Mouse (Mus musculus): ENCODE results near the gene Phf21a. TPM values are rescaled to one million over a fixed set of nuclear protein-coding genes. Genes with fewer than 3 reads are reported as not detected.

Phf21a gene
- polyA plus RNA-seq, 2 experiments, result 1.8 to 4.7 TPM

DNA sequence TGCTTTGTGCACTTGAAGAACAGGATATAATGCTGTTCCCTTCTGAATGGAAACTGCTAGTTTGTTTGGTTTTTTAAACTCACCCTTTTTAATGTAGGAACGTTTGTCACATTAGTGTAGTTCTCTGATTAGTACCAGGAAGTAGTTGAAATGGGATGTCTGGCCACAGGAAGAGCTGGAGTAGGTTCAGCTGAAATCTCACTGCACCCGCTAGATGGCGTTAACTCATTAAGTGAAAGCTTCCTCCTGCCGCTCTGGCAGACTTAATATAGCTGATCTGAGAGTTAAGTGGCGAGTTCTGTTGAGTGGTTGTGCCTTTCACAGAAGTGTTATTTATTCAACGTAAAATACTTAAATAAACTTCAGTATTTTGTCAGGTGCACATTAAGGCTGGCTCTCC, 203.5 kb downstream of the Phf21a start:
- Histone ChIP-seq H3K9me3 (ENCODE audit: control insufficient read depth, low read length) (no peaks in the 10 kb centered on the region), H3K27me3 (ENCODE audit: control insufficient read depth, insufficient read depth, low read length) (no peaks in the 10 kb centered on the region), H3K36me3 (replicated peaks; ENCODE audit: control insufficient read depth, insufficient read depth, low read depth) (no peaks in the 10 kb centered on the region), H3K27ac (no peak overlapping the region), H3K4me2 (ENCODE audit: low read depth) (no peak overlapping the region), H3K9ac (replicated peaks) (no peak overlapping the region), H3K4me3 (ENCODE audit: insufficient read depth in 1 of 2, low read depth in 2 of 2, low read length in 2 of 2) (no peak overlapping the region), H3K4me1 (replicated peaks; ENCODE audit: control insufficient read depth in 2 of 2, insufficient read depth in 2 of 2, low read length in 1 of 2) (no peaks in the 10 kb centered on the region)
- TF ChIP-seq EP300 (IDR thresholded peaks at IDR 0.05; ENCODE audit: low read depth), result no peak
- peak; percentile 66 for TF ChIP-seq CTCF (IDR thresholded peaks at IDR 0.05; ENCODE audit: low read depth)
- WGBS (ENCODE audit: insufficient replicate concordance), result 2% methylated on average over 6 of the region's 6 CpGs
- DNase-seq (ENCODE audit: low read depth in 3 of 3, low spot score in 3 of 3) (peak; percentile 50 to 63 (median 59)), ATAC-seq (ENCODE audit: insufficient read depth) (no peak)

DNA sequence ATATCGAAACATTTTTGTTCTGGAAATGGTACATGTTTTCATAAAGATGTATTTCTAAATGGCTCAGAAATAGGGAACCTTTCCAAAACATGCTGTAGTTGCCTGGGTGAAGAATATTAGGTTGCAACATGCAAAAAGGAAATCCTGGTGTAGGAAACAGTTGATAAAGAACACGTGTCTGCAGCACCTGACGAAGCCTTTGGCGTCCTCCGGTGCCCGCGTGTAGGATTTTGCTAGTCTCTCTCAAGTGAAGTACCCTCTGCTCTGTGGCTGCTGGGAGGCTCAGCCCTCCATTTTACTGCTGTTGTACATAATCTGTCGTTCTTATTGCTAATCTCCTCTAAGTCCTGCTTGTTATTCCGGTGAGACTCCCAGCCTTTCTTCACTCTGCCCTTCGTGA, 207.0 kb downstream of the Phf21a start:
- H3K4me1 ChIP-seq (replicated peaks; ENCODE audit: control insufficient read depth in 2 of 2, insufficient read depth in 2 of 2, low read length in 1 of 2), result no peaks in the 10 kb centered on the region; a peak in 2 of 4 replicates
- H3K9me3 ChIP-seq (ENCODE audit: control insufficient read depth, low read length), result no peaks in the 10 kb centered on the region
- H3K36me3 ChIP-seq (replicated peaks; ENCODE audit: control insufficient read depth, insufficient read depth, low read depth), result no peaks in the 10 kb centered on the region
- no peak overlapping the region for H3K9ac ChIP-seq (replicated peaks)
- no peaks in the 10 kb centered on the region for H3K27me3 ChIP-seq (ENCODE audit: control insufficient read depth, insufficient read depth, low read length)
- no peak overlapping the region for H3K4me3 ChIP-seq (ENCODE audit: insufficient read depth in 1 of 2, low read depth in 2 of 2, low read length in 2 of 2)
- H3K27ac ChIP-seq, result no peak overlapping the region
- no peak for TF ChIP-seq EP300 (IDR thresholded peaks at IDR 0.05; ENCODE audit: low read depth)
- no peak for TF ChIP-seq CTCF (IDR thresholded peaks at IDR 0.05; ENCODE audit: low read depth)
- no peak overlapping the region for H3K4me2 ChIP-seq (ENCODE audit: low read depth)
- ATAC-seq (ENCODE audit: insufficient read depth) (no peak), DNase-seq (ENCODE audit: low read depth in 3 of 3, low spot score in 3 of 3) (no peak)
- 55% methylated on average over 10 of the region's 10 CpGs for WGBS (ENCODE audit: insufficient replicate concordance)

DNA sequence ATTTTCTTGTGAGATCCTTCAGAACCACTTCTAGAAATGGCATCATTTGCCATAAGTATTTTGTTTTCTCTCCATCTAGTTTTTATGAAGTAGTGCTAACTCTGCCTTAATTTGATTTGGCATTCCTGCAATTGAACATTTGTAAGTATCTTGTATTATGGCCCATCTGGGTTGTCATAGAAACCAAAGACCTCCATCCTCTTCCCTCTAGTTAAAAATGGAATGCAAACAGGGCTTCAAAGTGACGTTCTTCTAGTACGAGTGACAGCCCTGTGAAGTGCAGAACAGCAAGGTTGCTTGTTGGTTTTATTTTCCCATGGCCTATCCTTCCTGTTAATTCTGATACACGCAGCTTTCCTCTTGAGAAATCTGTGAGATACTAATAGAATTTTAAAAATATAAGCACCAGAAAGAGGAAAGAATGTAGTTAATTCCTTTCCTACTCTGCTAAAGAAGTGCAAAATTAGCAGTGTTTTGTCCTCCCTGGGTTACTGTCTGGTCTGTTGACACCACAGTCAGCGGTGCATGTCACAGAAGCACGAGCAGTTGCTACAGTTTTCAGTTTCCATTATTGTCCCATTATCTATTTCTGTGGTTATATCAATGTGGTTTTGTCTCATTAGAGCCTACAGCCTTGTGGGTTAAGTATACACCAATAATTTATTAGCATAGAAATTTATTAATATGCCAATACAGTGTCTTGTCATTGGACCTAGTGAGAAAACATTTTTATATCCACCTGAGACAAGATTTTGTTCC, 209.1 kb downstream of the Phf21a start:
- Histone ChIP-seq H3K9me3 (ENCODE audit: control insufficient read depth, low read length) (no peaks in the 10 kb centered on the region), H3K4me3 (ENCODE audit: insufficient read depth in 1 of 2, low read depth in 2 of 2, low read length in 2 of 2) (no peak overlapping the region), H3K4me1 (replicated peaks; ENCODE audit: control insufficient read depth in 2 of 2, insufficient read depth in 2 of 2, low read length in 1 of 2) (no peaks in the 10 kb centered on the region; a peak in 2 of 4 replicates), H3K27ac (no peak overlapping the region), H3K36me3 (replicated peaks; ENCODE audit: control insufficient read depth, insufficient read depth, low read depth) (no peaks in the 10 kb centered on the region), H3K9ac (replicated peaks) (no peak overlapping the region), H3K27me3 (ENCODE audit: control insufficient read depth, insufficient read depth, low read length) (no peaks in the 10 kb centered on the region), H3K4me2 (ENCODE audit: low read depth) (no peak overlapping the region)
- DNase-seq (ENCODE audit: low read depth in 3 of 3, low spot score in 3 of 3), result no peak
- ATAC-seq (ENCODE audit: insufficient read depth), result no peak
- WGBS (ENCODE audit: insufficient replicate concordance), result 28% methylated on average over 5 of the region's 5 CpGs
- no peak for TF ChIP-seq EP300 (IDR thresholded peaks at IDR 0.05; ENCODE audit: low read depth)
- no peak for TF ChIP-seq CTCF (IDR thresholded peaks at IDR 0.05; ENCODE audit: low read depth)

DNA sequence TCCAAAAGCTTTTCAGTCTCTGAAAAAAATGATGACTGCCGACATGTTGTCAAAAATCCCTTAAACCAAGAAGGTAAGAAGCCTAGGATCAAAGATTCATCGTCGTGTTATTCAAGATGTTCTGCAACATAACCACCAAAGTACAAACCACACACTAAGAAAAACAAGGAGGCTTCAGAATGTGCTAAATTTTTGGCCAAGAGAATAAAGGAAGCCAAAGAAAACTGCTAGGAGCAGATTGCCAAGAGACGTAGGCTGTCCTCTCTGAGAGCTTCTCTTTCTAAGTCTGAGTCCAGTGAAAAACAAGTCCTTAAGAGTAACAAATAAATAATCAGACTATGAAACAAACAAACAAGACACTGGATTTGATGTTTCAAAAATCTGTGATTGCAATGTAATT, 219.6 kb downstream of the Phf21a start:
- no peak overlapping the region for H3K4me2 ChIP-seq (ENCODE audit: low read depth)
- TF ChIP-seq EP300 (IDR thresholded peaks at IDR 0.05; ENCODE audit: low read depth), result no peak
- TF ChIP-seq CTCF (IDR thresholded peaks at IDR 0.05; ENCODE audit: low read depth), result no peak
- H3K4me3 ChIP-seq (ENCODE audit: insufficient read depth in 1 of 2, low read depth in 2 of 2, low read length in 2 of 2), result no peak overlapping the region
- no peaks in the 10 kb centered on the region for H3K27me3 ChIP-seq (ENCODE audit: control insufficient read depth, insufficient read depth, low read length)
- 74% methylated on average over 4 of the region's 4 CpGs for WGBS (ENCODE audit: insufficient replicate concordance)
- no peaks in the 10 kb centered on the region for H3K9me3 ChIP-seq (ENCODE audit: control insufficient read depth, low read length)
- DNase-seq (ENCODE audit: low read depth in 3 of 3, low spot score in 3 of 3) (no peak), ATAC-seq (ENCODE audit: insufficient read depth) (no peak)
- no peaks in the 10 kb centered on the region for H3K36me3 ChIP-seq (replicated peaks; ENCODE audit: control insufficient read depth, insufficient read depth, low read depth)
- no peak overlapping the region for H3K9ac ChIP-seq (replicated peaks)
- H3K27ac ChIP-seq, result no peak overlapping the region
- H3K4me1 ChIP-seq (replicated peaks; ENCODE audit: control insufficient read depth in 2 of 2, insufficient read depth in 2 of 2, low read length in 1 of 2), result peaks cover 0 to 9% of the 10 kb centered on the region in 2 experiments; a peak in 2 of 4 replicates

DNA sequence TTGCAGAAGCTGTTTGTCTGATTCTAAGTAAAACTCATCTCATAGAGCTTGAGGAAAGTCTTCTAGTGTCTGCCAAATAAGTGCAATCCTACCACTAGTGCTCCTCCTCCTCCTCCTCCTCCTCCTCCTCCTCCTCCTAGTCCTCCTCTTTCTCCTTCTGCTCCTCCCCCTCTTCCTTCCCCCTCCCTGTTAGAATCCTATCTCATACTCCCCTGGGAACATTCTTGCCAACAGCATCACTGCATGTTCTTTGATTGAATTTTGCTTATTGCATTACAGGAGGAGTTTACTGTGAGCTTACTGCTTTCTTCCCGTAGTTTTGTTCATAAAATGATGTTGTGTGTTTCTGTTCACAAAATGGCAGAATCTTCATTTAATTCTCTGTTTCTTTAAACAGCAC, 221.1 kb downstream of the Phf21a start:
- no peak for ATAC-seq (ENCODE audit: insufficient read depth)
- 68% methylated on average over 1 of the region's 1 CpGs for WGBS (ENCODE audit: insufficient replicate concordance)
- no peak for DNase-seq (ENCODE audit: low read depth in 3 of 3, low spot score in 3 of 3)
- Histone ChIP-seq H3K9me3 (ENCODE audit: control insufficient read depth, low read length) (no peaks in the 10 kb centered on the region), H3K27me3 (ENCODE audit: control insufficient read depth, insufficient read depth, low read length) (no peaks in the 10 kb centered on the region), H3K27ac (no peak overlapping the region), H3K9ac (replicated peaks) (no peak overlapping the region), H3K36me3 (replicated peaks; ENCODE audit: control insufficient read depth, insufficient read depth, low read depth) (no peaks in the 10 kb centered on the region), H3K4me2 (ENCODE audit: low read depth) (no peak overlapping the region), H3K4me3 (ENCODE audit: insufficient read depth in 1 of 2, low read depth in 2 of 2, low read length in 2 of 2) (no peak overlapping the region), H3K4me1 (replicated peaks; ENCODE audit: control insufficient read depth in 2 of 2, insufficient read depth in 2 of 2, low read length in 1 of 2) (peaks cover 0 to 9% of the 10 kb centered on the region in 2 experiments; a peak in 2 of 4 replicates)
- no peak for TF ChIP-seq CTCF (IDR thresholded peaks at IDR 0.05; ENCODE audit: low read depth)
- no peak for TF ChIP-seq EP300 (IDR thresholded peaks at IDR 0.05; ENCODE audit: low read depth)
